Mouse (Mus musculus) kidney, adult 2 months (tissue): ENCODE measurements around the gene Wbp4. TPM values are rescaled to one million over a fixed set of nuclear protein-coding genes. Genes with fewer than 3 reads are reported as not detected.
A peak's percentile ranks its signal among the peaks of the same experiment; 100 is the strongest.

Experiments used
- DNase-seq: peaks from one replicate; pipeline ENCODE4 v3.0.0; 2021
- H3K27ac ChIP-seq: fragments of 200-500 bp; 2 replicates; pipeline ENCODE4 v1.5.1; 2012; ENCODE audit warnings: low read depth, low read length, control low read depth, inconsistent platforms; ENCODE audit not compliant: insufficient read depth
- H3K27me3 ChIP-seq: fragments of 200-500 bp; replicated peaks from 2 replicates; pipeline ENCODE4 v1.6.1; 2012; ENCODE audit warnings: mild to moderate bottlenecking, moderate library complexity, low read length, inconsistent platforms; ENCODE audit not compliant: control insufficient read depth, insufficient read depth
- H3K36me3 ChIP-seq: fragments of 200-500 bp; 2 replicates; pipeline ENCODE4 v1.6.1; 2012; ENCODE audit warnings: mild to moderate bottlenecking, moderate library complexity, low read length, inconsistent platforms; ENCODE audit not compliant: control insufficient read depth, insufficient read depth
- H3K4me1 ChIP-seq: fragments of 200-500 bp; 2 replicates; pipeline ENCODE4 v1.6.1; 2011; ENCODE audit warnings: low read length; ENCODE audit not compliant: control insufficient read depth, insufficient read depth
- H3K4me3 ChIP-seq: fragments of 200-500 bp; 2 replicates; pipeline ENCODE4 v1.5.1; 2011; ENCODE audit warnings: mild to moderate bottlenecking, low read depth, low read length, control low read depth; ENCODE audit not compliant: insufficient read depth
- CTCF ChIP-seq: fragments of 200-500 bp; conservative IDR thresholded peaks from 2 replicates; pipeline ENCODE4 v1.5.1; 2011; ENCODE audit warnings: low read depth, mild to moderate bottlenecking, control low read depth, low read length, moderate library complexity, mixed read lengths; ENCODE audit not compliant: insufficient read depth, insufficient read length
- POLR2A ChIP-seq: fragments of 200-500 bp; IDR thresholded peaks from one replicate; pipeline ENCODE4 v1.6.1; 2011; ENCODE audit warnings: low read depth, low read length, control low read depth
- WGBS: fragments of 180-500 bp; shearing (Covaris S2); methylation state at CpG from one replicate; pipeline ENCODE4 v1.1.7; 2018; 5-methylcytosine and 5-hydroxymethylcytosine counted together
- polyA plus RNA-seq: library from polyadenylated mRNA; depleted of rRNA; stranded (reverse); fragments of >200 nt; gene quantifications from 2 replicates; pipeline ENCODE4 v1.2.3, GENCODE M21; 2012

Wbp4 gene
- polyA plus RNA-seq, 1 experiment = 5.0 TPM

DNA sequence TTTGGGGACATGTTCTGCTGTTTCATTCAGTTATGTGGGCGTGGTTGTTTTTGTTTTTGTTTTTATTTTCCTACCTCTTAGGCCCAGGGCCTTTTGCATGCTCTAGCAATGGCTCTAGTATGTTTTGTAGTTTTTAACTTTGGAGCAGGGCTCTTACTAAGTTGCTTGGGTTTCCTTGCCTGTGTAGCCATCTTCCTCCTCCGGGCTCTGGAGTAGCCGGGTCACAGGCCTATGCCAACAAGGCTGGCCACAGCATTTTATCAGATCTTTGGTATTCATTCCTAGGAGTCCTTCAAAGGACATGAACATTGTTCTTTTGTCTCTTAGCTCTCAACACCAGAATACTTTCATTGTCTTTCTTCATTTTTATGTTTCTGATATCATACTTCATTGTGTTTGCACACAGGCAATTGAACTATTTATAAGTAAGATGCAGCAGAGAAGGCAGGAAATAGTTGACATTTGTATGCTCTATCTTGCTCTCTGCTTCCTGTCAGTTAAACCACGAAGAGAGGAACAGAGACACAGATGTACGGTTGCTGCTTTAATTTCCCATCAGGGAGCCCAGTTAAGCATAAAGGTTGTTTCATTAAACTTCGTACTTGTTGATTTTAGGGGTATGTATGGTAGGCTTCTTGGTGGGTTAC, 40.3 kb upstream of the Wbp4 start:
- peaks cover 29% of the 10 kb centered on the region for H3K4me1 ChIP-seq
- TF ChIP-seq POLR2A = no peak
- TF ChIP-seq CTCF = no peak
- no peaks in the 10 kb centered on the region for H3K36me3 ChIP-seq
- peak overlapping the region; percentile 86 for H3K27ac ChIP-seq
- WGBS = 59% methylated on average over 6 of the region's 6 CpGs
- H3K27me3 ChIP-seq = no peaks in the 10 kb centered on the region
- peak; percentile 43 for DNase-seq
- H3K4me3 ChIP-seq = no peak overlapping the region

DNA sequence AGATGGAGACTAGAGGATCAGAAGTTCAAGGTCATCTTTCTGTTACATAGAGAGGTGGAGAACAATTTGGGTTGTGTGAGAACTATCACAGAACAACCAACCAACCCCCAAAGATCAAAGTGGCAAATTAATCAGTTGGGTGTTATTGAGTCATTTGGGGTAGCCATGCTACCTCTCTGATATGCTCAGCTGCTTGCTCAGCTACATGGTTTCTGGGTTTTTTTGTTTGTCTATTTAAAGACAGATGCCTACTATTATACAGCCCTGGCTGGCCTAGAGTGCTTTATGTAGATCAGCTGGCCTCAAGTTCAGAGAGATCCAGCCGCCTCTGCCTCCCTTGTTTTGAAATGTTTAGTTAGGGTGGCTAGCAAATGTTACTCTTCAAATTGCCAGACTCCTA, 39.7 kb upstream of the Wbp4 start:
- Histone ChIP-seq H3K4me3 (no peak overlapping the region), H3K4me1 (peaks cover 34% of the 10 kb centered on the region), H3K36me3 (no peaks in the 10 kb centered on the region), H3K27ac (peak overlapping the region; percentile 86), H3K27me3 (no peaks in the 10 kb centered on the region)
- DNase-seq = no peak
- TF ChIP-seq CTCF (no peak), POLR2A (no peak)
- WGBS = 61% methylated on average over 1 of the region's 1 CpGs

DNA sequence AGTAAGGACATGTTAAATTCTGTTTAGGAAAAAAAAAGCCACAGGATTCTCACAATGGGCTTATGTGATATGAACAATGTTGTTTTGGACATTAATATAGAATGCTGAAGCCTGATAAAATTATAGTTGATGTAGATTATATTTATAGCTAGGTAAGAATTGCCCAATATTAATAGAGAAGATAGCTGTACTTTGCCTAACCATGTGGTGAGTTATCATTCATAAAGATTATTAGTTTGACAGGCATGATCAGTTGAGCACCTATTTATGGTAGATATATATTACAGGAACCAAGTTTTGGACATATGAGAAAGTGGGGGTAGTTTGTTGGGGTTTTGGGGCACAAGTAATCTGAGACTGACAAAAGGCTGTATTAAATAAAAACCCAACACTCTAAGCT, 39.3 kb upstream of the Wbp4 start:
- no peak overlapping the region for H3K4me3 ChIP-seq
- no peak for TF ChIP-seq POLR2A
- no peak for TF ChIP-seq CTCF
- H3K27ac ChIP-seq = no peak overlapping the region

DNA sequence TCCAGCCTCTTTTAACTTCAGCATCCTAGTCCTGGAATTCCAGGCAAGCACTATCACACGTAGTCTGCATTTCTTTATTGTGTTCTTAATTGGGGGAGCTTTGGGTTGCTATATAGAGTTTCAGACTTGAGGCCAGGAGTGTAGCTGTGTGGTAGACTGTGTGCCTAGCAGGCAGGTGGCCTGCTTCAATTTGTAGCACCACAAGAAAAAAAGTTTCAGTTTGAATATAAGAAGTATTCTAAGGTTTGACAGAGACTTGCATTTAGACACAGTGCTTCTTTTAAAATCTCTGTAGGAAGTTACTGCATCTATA, 38.3 kb upstream of the Wbp4 start:
- no peak overlapping the region for H3K27ac ChIP-seq
- no peak for DNase-seq
- H3K4me1 ChIP-seq = peaks cover 36% of the 10 kb centered on the region
- WGBS = 44% methylated on average over 1 of the region's 1 CpGs
- H3K36me3 ChIP-seq = no peaks in the 10 kb centered on the region
- no peak overlapping the region for H3K4me3 ChIP-seq
- TF ChIP-seq CTCF (no peak), POLR2A (no peak)
- H3K27me3 ChIP-seq = no peaks in the 10 kb centered on the region

More for the DNA sequence above, 39.3 kb upstream of the Wbp4 start:
- no peak for DNase-seq
- Histone ChIP-seq H3K27me3 (no peaks in the 10 kb centered on the region), H3K4me1 (peaks cover 34% of the 10 kb centered on the region), H3K36me3 (no peaks in the 10 kb centered on the region)

DNA sequence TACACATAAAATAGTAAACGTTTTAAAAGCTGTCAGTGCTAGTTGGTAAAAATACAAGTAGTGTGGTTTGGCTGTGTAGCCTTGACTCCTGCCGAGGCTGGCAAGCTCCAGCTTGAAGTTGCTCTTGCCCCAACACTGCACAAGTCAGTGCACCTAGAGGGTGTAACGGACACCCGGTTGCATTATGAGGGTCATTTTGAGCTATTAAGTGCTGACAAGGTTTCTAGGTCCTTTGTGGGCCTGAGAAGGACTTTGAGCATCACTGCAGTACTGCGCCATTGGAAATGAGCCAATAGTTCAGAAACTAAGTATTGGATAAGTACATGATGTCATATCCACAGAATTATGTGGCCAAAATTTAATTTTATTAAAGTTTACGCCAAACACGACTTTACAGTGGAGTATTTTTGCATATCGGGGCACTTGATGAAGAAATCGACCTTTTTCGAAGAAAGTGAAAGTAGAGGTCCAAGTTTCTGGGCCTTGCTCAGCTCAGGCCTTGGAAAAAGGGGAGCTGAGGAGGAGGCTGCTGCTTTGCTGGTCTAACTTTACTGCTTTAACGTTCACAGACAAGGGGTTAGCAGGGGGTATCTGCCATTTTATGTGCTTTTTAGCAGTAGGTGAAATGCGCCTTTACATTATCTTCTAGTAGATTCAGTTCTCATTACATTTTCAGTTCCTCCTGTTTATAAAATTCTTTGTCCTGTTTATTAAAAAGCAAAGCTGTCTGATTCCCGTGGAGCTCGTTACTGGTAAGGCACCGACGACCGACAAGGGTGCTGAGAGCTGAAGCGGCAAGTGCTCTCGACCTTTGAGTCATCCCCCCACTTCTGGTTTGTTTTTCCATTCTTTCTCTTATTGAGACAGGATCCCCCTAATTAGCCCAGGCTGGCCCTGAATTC, 37.7 kb upstream of the Wbp4 start:
- Histone ChIP-seq H3K36me3 (no peaks in the 10 kb centered on the region), H3K4me1 (peaks cover 30% of the 10 kb centered on the region), H3K4me3 (no peak overlapping the region), H3K27me3 (no peaks in the 10 kb centered on the region), H3K27ac (peak overlapping the region; percentile 83)
- peak; percentile 56 for DNase-seq
- WGBS = 35% methylated on average over 19 of the region's 19 CpGs
- no peak for TF ChIP-seq POLR2A

DNA sequence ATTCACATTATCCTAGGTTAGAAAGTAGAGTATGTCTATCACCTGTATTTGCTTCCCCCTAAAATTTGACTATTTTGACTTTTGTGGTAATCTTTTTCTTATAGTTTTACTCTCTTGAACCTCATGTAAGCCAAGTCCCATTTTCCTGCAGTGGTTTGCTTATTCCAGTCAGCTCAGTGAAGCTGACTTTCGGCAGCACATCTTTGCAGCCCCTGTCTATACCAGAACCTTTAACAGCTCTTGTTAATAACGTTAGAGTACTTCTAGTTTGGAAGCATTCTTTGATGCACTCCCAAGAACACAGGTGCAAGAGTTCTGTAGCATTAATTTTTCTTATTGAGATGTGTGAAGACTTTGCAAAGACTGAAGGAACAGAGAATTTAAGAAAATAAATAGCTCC, 36.8 kb upstream of the Wbp4 start:
- Histone ChIP-seq H3K36me3 (no peaks in the 10 kb centered on the region), H3K27me3 (no peaks in the 10 kb centered on the region), H3K4me1 (peaks cover 37% of the 10 kb centered on the region), H3K27ac (peak overlapping the region; percentile 83; the same call in 1 of the 2 replicates), H3K4me3 (no peak overlapping the region)
- no peak for DNase-seq
- TF ChIP-seq POLR2A (no peak), CTCF (no peak)
- 58% methylated on average over 2 of the region's 2 CpGs for WGBS

DNA sequence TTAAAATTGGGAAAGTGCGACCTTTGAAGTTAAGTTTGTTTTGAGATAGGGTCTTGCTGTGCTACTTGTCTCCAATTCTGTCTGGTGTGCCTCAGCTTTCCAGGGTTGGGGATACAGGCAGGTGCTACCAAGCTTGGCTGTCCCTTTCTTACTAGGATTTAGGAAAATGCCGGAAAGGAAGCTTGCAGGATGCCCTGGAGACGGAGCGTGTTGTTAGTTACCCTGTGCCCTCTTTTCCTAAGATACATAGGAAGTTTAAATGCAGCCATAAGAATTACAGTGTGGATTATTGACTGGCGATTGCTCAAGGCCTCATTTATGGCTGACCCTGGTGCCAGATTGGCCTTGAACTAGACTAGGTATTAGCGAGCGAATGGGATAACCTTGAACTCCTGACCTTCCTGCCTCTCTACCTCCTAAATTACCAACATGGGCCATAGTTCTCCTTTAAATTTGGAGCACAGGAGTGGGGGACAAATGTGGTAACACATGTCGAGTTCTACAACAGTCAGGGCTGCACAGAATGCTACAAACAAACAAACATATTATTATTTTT, 35.9 kb upstream of the Wbp4 start:
- Histone ChIP-seq H3K4me3 (no peak overlapping the region), H3K27me3 (no peaks in the 10 kb centered on the region), H3K4me1 (peaks cover 40% of the 10 kb centered on the region), H3K36me3 (no peaks in the 10 kb centered on the region), H3K27ac (no peak overlapping the region)
- 65% methylated on average over 8 of the region's 8 CpGs for WGBS
- DNase-seq = no peak
- TF ChIP-seq POLR2A (no peak), CTCF (no peak)
